Mouse (Mus musculus) embryonic facial prominence, embryonic 12.5 days (tissue): ENCODE results near the gene Cd101. TPM values are rescaled to one million over a fixed set of nuclear protein-coding genes. Genes with fewer than 3 reads are reported as not detected.

Source experiments
- ATAC-seq: fragments of 200-750 bp; cut with Nextera tagmentation; 2 replicates; pipeline ENCODE4 v1.8.0; 2017; ENCODE audit not compliant: insufficient number of reproducible peaks, insufficient read depth, low FRiP score, low TSS enrichment
- H3K27ac ChIP-seq: fragments of 300-500 bp; sonication (generic); 2 replicates; pipeline ENCODE4 v1.5.1; 2016; ENCODE audit warnings: mild to moderate bottlenecking
- H3K27me3 ChIP-seq: fragments of 300-500 bp; sonication (generic); 2 replicates; pipeline ENCODE4 v1.6.1; 2016; ENCODE audit warnings: mild to moderate bottlenecking, moderate library complexity
- H3K36me3 ChIP-seq: fragments of 300-500 bp; sonication (generic); 2 replicates; pipeline ENCODE4 v1.6.1; 2016; ENCODE audit warnings: mild to moderate bottlenecking
- H3K4me1 ChIP-seq: fragments of 300-500 bp; sonication (generic); 2 replicates; pipeline ENCODE4 v1.6.1; 2016
- H3K4me2 ChIP-seq: fragments of 300-500 bp; sonication (generic); replicated peaks from 2 replicates; pipeline ENCODE4 v1.6.1; 2016; ENCODE audit warnings: mild to moderate bottlenecking, moderate library complexity
- H3K4me3 ChIP-seq: fragments of 300-500 bp; sonication (generic); 2 replicates; pipeline ENCODE4 v1.5.1; 2016; ENCODE audit warnings: mild to moderate bottlenecking
- H3K9ac ChIP-seq: fragments of 300-500 bp; sonication (generic); 2 replicates; pipeline ENCODE4 v1.6.1; 2016; ENCODE audit warnings: mild to moderate bottlenecking, moderate library complexity
- H3K9me3 ChIP-seq: fragments of 300-500 bp; sonication (generic); 2 replicates; pipeline ENCODE4 v1.6.1; 2016; ENCODE audit warnings: mild to moderate bottlenecking, moderate library complexity
- WGBS: fragments of 180-500 bp; shearing (Covaris S2); methylation state at CpG from one replicate; pipeline ENCODE4 v1.1.7; 2016; 5-methylcytosine and 5-hydroxymethylcytosine counted together
- polyA plus RNA-seq: library from polyadenylated mRNA; unstranded; fragments of >200 nt; fragmentation: Nextera tagmentation; extraction: Ambion mirVana; gene quantifications from 2 replicates; pipeline ENCODE4 v1.2.1, GENCODE M21; 2016

Gene Cd101
- polyA plus RNA-seq, 1 experiment from 2014 or later, result 0.06 TPM

GRCm38 (mm10) chr3:101037984-101038545 lies 8.7 kb upstream of the Cd101 start:
- Histone ChIP-seq H3K27me3 (no peaks in the 10 kb centered on the region), H3K4me3 (no peak overlapping the region), H3K9ac (no peak overlapping the region), H3K4me1 (no peaks in the 10 kb centered on the region), H3K27ac (no peak overlapping the region), H3K4me2 (no peak overlapping the region), H3K36me3 (peaks cover 14% of the 10 kb centered on the region), H3K9me3 (no peaks in the 10 kb centered on the region)
- WGBS, result 81% methylated on average over 5 of the region's 5 CpGs
- ATAC-seq, result no peak

GRCm38 (mm10) chr3:101036001-101036400 lies 6.6 kb upstream of the Cd101 start:
- Histone ChIP-seq H3K27me3 (no peaks in the 10 kb centered on the region), H3K27ac (no peak overlapping the region), H3K9ac (no peak overlapping the region), H3K9me3 (no peaks in the 10 kb centered on the region), H3K4me1 (peaks cover 5% of the 10 kb centered on the region; the same call in 1 of the 2 replicates), H3K4me2 (no peak overlapping the region), H3K36me3 (peaks cover 7% of the 10 kb centered on the region; the same call in 1 of the 2 replicates), H3K4me3 (no peak overlapping the region)
- no peak for ATAC-seq
- 95% methylated on average over 2 of the region's 2 CpGs for WGBS

GRCm38 (mm10) chr3:101034509-101034908 lies 5.2 kb upstream of the Cd101 start:
- Histone ChIP-seq H3K27ac (no peak overlapping the region), H3K4me2 (no peak overlapping the region), H3K4me3 (no peak overlapping the region), H3K4me1 (peaks cover 5% of the 10 kb centered on the region; the same call in 1 of the 2 replicates), H3K27me3 (no peaks in the 10 kb centered on the region), H3K9ac (no peak overlapping the region), H3K36me3 (no peaks in the 10 kb centered on the region), H3K9me3 (no peaks in the 10 kb centered on the region)
- 88% methylated on average over 9 of the region's 9 CpGs for WGBS
- ATAC-seq, result no peak

GRCm38 (mm10) chr3:101033644-101034043 lies 4.3 kb upstream of the Cd101 start:
- no peak overlapping the region for H3K4me2 ChIP-seq
- 48% methylated on average over 4 of the region's 4 CpGs for WGBS
- H3K36me3 ChIP-seq, result no peaks in the 10 kb centered on the region
- H3K4me3 ChIP-seq, result no peak overlapping the region
- peaks cover 5% of the 10 kb centered on the region; the same call in 1 of the 2 replicates for H3K4me1 ChIP-seq
- H3K27me3 ChIP-seq, result no peaks in the 10 kb centered on the region
- H3K27ac ChIP-seq, result no peak overlapping the region
- no peak overlapping the region for H3K9ac ChIP-seq
- no peak for ATAC-seq
- H3K9me3 ChIP-seq, result no peaks in the 10 kb centered on the region

- H3K36me3 ChIP-seq, result no peaks in the 10 kb centered on the region
- H3K9ac ChIP-seq, result no peak overlapping the region
- no peak overlapping the region; the same call in 1 of the 2 replicates for H3K4me2 ChIP-seq
- H3K9me3 ChIP-seq, result no peaks in the 10 kb centered on the region
- 50% methylated on average over 7 of the region's 7 CpGs for WGBS
- H3K4me3 ChIP-seq, result no peak overlapping the region
- no peak for ATAC-seq
- peaks cover 5% of the 10 kb centered on the region; the same call in 1 of the 2 replicates for H3K4me1 ChIP-seq
- H3K27me3 ChIP-seq, result no peaks in the 10 kb centered on the region
- H3K27ac ChIP-seq, result no peak overlapping the region
Measured at GRCm38 (mm10) chr3:101031456-101032142, 2.2 kb upstream of the Cd101 start.

- no peak for ATAC-seq
- no peak overlapping the region for H3K27ac ChIP-seq
- no peak overlapping the region for H3K9ac ChIP-seq
- no peaks in the 10 kb centered on the region for H3K27me3 ChIP-seq
- H3K4me3 ChIP-seq, result no peak overlapping the region
- no peaks in the 10 kb centered on the region for H3K36me3 ChIP-seq
- H3K9me3 ChIP-seq, result no peaks in the 10 kb centered on the region
- H3K4me2 ChIP-seq, result no peak overlapping the region
- WGBS, result 100% methylated on average over 1 of the region's 1 CpGs
- H3K4me1 ChIP-seq, result peaks cover 5% of the 10 kb centered on the region; the same call in 1 of the 2 replicates
Measured at GRCm38 (mm10) chr3:101030630-101031029, 1.3 kb upstream of the Cd101 start.

GRCm38 (mm10) chr3:101026741-101027140 lies 2.6 kb downstream of the Cd101 start:
- Histone ChIP-seq H3K4me3 (no peak overlapping the region), H3K27ac (no peak overlapping the region), H3K4me1 (peaks cover 5% of the 10 kb centered on the region; the same call in 1 of the 2 replicates), H3K9ac (no peak overlapping the region), H3K27me3 (no peaks in the 10 kb centered on the region), H3K4me2 (no peak overlapping the region), H3K36me3 (no peaks in the 10 kb centered on the region), H3K9me3 (no peaks in the 10 kb centered on the region)
- no peak for ATAC-seq
- WGBS, result 77% methylated on average over 1 of the region's 1 CpGs

- no peaks in the 10 kb centered on the region for H3K36me3 ChIP-seq
- WGBS, result 88% methylated on average over 6 of the region's 6 CpGs
- no peak for ATAC-seq
Measured at GRCm38 (mm10) chr3:101022967-101023366, 6.4 kb downstream of the Cd101 start.

GRCm38 (mm10) chr3:101021481-101022051 lies 7.8 kb downstream of the Cd101 start:
- WGBS, result 71% methylated on average over 8 of the region's 8 CpGs
- no peak for ATAC-seq
- no peaks in the 10 kb centered on the region for H3K27me3 ChIP-seq

More at GRCm38 (mm10) chr3:101022967-101023366, 6.4 kb downstream of the Cd101 start:
- Histone ChIP-seq H3K27ac (no peak overlapping the region), H3K4me2 (no peak overlapping the region), H3K4me3 (no peak overlapping the region), H3K9ac (no peak overlapping the region), H3K9me3 (no peaks in the 10 kb centered on the region), H3K4me1 (no peaks in the 10 kb centered on the region), H3K27me3 (no peaks in the 10 kb centered on the region)

GRCm38 (mm10) chr3:101021073-101021472 lies 8.3 kb downstream of the Cd101 start:
- no peaks in the 10 kb centered on the region for H3K9me3 ChIP-seq
- H3K27me3 ChIP-seq, result no peaks in the 10 kb centered on the region
- H3K4me3 ChIP-seq, result no peak overlapping the region
- H3K4me2 ChIP-seq, result no peak overlapping the region
- H3K36me3 ChIP-seq, result no peaks in the 10 kb centered on the region
- H3K4me1 ChIP-seq, result no peaks in the 10 kb centered on the region
- no peak for ATAC-seq
- no peak overlapping the region for H3K9ac ChIP-seq
- no peak overlapping the region for H3K27ac ChIP-seq
- 88% methylated on average over 5 of the region's 5 CpGs for WGBS

More at GRCm38 (mm10) chr3:101021481-101022051, 7.8 kb downstream of the Cd101 start:
- Histone ChIP-seq H3K9ac (no peak overlapping the region), H3K4me2 (no peak overlapping the region), H3K27ac (no peak overlapping the region), H3K36me3 (no peaks in the 10 kb centered on the region), H3K4me3 (no peak overlapping the region), H3K9me3 (no peaks in the 10 kb centered on the region), H3K4me1 (no peaks in the 10 kb centered on the region)

- 79% methylated on average over 6 of the region's 6 CpGs for WGBS
- H3K9me3 ChIP-seq, result no peaks in the 10 kb centered on the region
- no peak for ATAC-seq
Measured at GRCm38 (mm10) chr3:101018494-101018893, 10.9 kb downstream of the Cd101 start.

GRCm38 (mm10) chr3:101016050-101016449 lies 13.3 kb downstream of the Cd101 start:
- no peak overlapping the region for H3K4me2 ChIP-seq

More at GRCm38 (mm10) chr3:101018494-101018893, 10.9 kb downstream of the Cd101 start:
- Histone ChIP-seq H3K27me3 (no peaks in the 10 kb centered on the region), H3K9ac (no peak overlapping the region), H3K27ac (no peak overlapping the region), H3K4me3 (no peak overlapping the region), H3K36me3 (no peaks in the 10 kb centered on the region), H3K4me1 (peaks cover 12% of the 10 kb centered on the region), H3K4me2 (no peak overlapping the region)

More at GRCm38 (mm10) chr3:101016050-101016449, 13.3 kb downstream of the Cd101 start:
- Histone ChIP-seq H3K4me3 (no peak overlapping the region), H3K27ac (no peak overlapping the region), H3K9ac (no peak overlapping the region), H3K9me3 (no peaks in the 10 kb centered on the region), H3K4me1 (peaks cover 23% of the 10 kb centered on the region), H3K36me3 (no peaks in the 10 kb centered on the region), H3K27me3 (no peaks in the 10 kb centered on the region)
- no peak for ATAC-seq
- 91% methylated on average over 7 of the region's 7 CpGs for WGBS
